Mouse (Mus musculus): ENCODE data around the gene Bcat1.

Gene Bcat1

GRCm38 (mm10) chr6:145056102-145056501 is 19.9 kb downstream of the Bcat1 start:
- DNase-seq (ENCODE audit: low read depth, low spot score): no peak

- no peak for DNase-seq (ENCODE audit: low read depth, low spot score)
Observed at GRCm38 (mm10) chr6:145055277-145055858, 20.6 kb downstream of the Bcat1 start.

- DNase-seq (ENCODE audit: low read depth, low spot score): no peak
Observed at GRCm38 (mm10) chr6:145052669-145053068, 23.3 kb downstream of the Bcat1 start.

GRCm38 (mm10) chr6:145050899-145051298 is 25.1 kb downstream of the Bcat1 start:
- no peak for DNase-seq (ENCODE audit: low read depth, low spot score)

GRCm38 (mm10) chr6:145048131-145048997 is 27.6 kb downstream of the Bcat1 start:
- DNase-seq (ENCODE audit: low read depth, low spot score): no peak

- DNase-seq (ENCODE audit: low read depth, low spot score): peak; percentile 71
Observed at GRCm38 (mm10) chr6:145047445-145047857, 28.5 kb downstream of the Bcat1 start.

- no peak for DNase-seq (ENCODE audit: low read depth, low spot score)
Observed at GRCm38 (mm10) chr6:145046266-145046890, 29.6 kb downstream of the Bcat1 start.

- DNase-seq (ENCODE audit: low read depth, low spot score): no peak
Observed at GRCm38 (mm10) chr6:145044916-145045574, 30.9 kb downstream of the Bcat1 start.

- DNase-seq (ENCODE audit: low read depth, low spot score): no peak
Observed at GRCm38 (mm10) chr6:145040732-145041131, 35.3 kb downstream of the Bcat1 start.

GRCm38 (mm10) chr6:145037626-145038025 is 38.4 kb downstream of the Bcat1 start:
- DNase-seq (ENCODE audit: low read depth, low spot score): no peak

GRCm38 (mm10) chr6:145035412-145035811 is 40.6 kb downstream of the Bcat1 start:
- no peak for DNase-seq (ENCODE audit: low read depth, low spot score)

- DNase-seq (ENCODE audit: low read depth, low spot score): no peak
Observed at GRCm38 (mm10) chr6:145030587-145030986, 45.4 kb downstream of the Bcat1 start.

- DNase-seq (ENCODE audit: low read depth, low spot score): no peak
Observed at GRCm38 (mm10) chr6:145023990-145024389, 52.0 kb downstream of the Bcat1 start.

GRCm38 (mm10) chr6:145022966-145023725 is 52.8 kb downstream of the Bcat1 start:
- DNase-seq (ENCODE audit: low read depth, low spot score): no peak

- no peak for DNase-seq (ENCODE audit: low read depth, low spot score)
Observed at GRCm38 (mm10) chr6:145022349-145022748, 53.6 kb downstream of the Bcat1 start.

- no peak for DNase-seq (ENCODE audit: low read depth, low spot score)
Observed at GRCm38 (mm10) chr6:145020553-145020952, 55.4 kb downstream of the Bcat1 start.

GRCm38 (mm10) chr6:145018295-145018694 is 57.7 kb downstream of the Bcat1 start:
- DNase-seq (ENCODE audit: low read depth, low spot score): no peak

- no peak for DNase-seq (ENCODE audit: low read depth, low spot score)
Observed at GRCm38 (mm10) chr6:145017508-145017907, 58.5 kb downstream of the Bcat1 start.

GRCm38 (mm10) chr6:145016639-145017038 is 59.3 kb downstream of the Bcat1 start:
- DNase-seq (ENCODE audit: low read depth, low spot score): no peak

- no peak for DNase-seq (ENCODE audit: low read depth, low spot score)
Observed at GRCm38 (mm10) chr6:145014944-145015343, 61.0 kb downstream of the Bcat1 start.

GRCm38 (mm10) chr6:145012699-145013098 is 63.3 kb downstream of the Bcat1 start:
- no peak for DNase-seq (ENCODE audit: low read depth, low spot score)

All from brain, embryonic 18.5 days (tissue).